Mouse (Mus musculus) thymus, postnatal 4 days (tissue): ENCODE data around the gene Hoxd10.

Source experiments
- DNase-seq: peaks from one replicate; pipeline ENCODE4 v3.0.0; 2021

Gene Hoxd10

GRCm38 (mm10) chr2:74681594-74682531 lies 9.9 kb upstream of the Hoxd10 start:
- DNase-seq = peak; percentile 28

- DNase-seq = no peak
Measured at GRCm38 (mm10) chr2:74682796-74683195, 8.9 kb upstream of the Hoxd10 start.

GRCm38 (mm10) chr2:74683471-74683951 lies 8.2 kb upstream of the Hoxd10 start:
- no peak for DNase-seq

- DNase-seq = no peak
Measured at GRCm38 (mm10) chr2:74684106-74684505, 7.6 kb upstream of the Hoxd10 start.

GRCm38 (mm10) chr2:74685059-74685603 lies 6.6 kb upstream of the Hoxd10 start:
- no peak for DNase-seq

GRCm38 (mm10) chr2:74686301-74686987 lies 5.3 kb upstream of the Hoxd10 start:
- peak; percentile 68 for DNase-seq

GRCm38 (mm10) chr2:74686988-74687697 lies 4.6 kb upstream of the Hoxd10 start:
- DNase-seq = peak; percentile 22

GRCm38 (mm10) chr2:74687698-74688555 lies 3.8 kb upstream of the Hoxd10 start:
- DNase-seq = no peak

- DNase-seq = no peak
Measured at GRCm38 (mm10) chr2:74688795-74689573, 2.7 kb upstream of the Hoxd10 start.

GRCm38 (mm10) chr2:74689574-74690337 lies 2.0 kb upstream of the Hoxd10 start:
- no peak for DNase-seq

GRCm38 (mm10) chr2:74690338-74690716 lies 1.4 kb upstream of the Hoxd10 start:
- no peak for DNase-seq

- DNase-seq = no peak
Measured at GRCm38 (mm10) chr2:74691995-74692807, 477 bp downstream of the Hoxd10 start.

- no peak for DNase-seq
Measured at GRCm38 (mm10) chr2:74692808-74693431, 1.2 kb downstream of the Hoxd10 start.

- DNase-seq = no peak
Measured at GRCm38 (mm10) chr2:74693432-74693827, 1.7 kb downstream of the Hoxd10 start.

- peak; percentile 57 for DNase-seq
Measured at GRCm38 (mm10) chr2:74694066-74694465, 2.3 kb downstream of the Hoxd10 start.

GRCm38 (mm10) chr2:74695383-74695782 lies 3.7 kb downstream of the Hoxd10 start:
- no peak for DNase-seq

GRCm38 (mm10) chr2:74695813-74696430 lies 4.2 kb downstream of the Hoxd10 start:
- DNase-seq = no peak
